Mouse (Mus musculus) ES-E14 (cell line): ENCODE measurements around the gene Spindoc. TPM values are rescaled to one million over a fixed set of nuclear protein-coding genes. Genes with fewer than 3 reads are reported as not detected.

Experiments used
- DNase-seq: peaks from one replicate; pipeline ENCODE4 v3.0.0-alpha.2; 2013; ENCODE audit warnings: low read depth, low spot score
- H3K27ac ChIP-seq: 2 replicates; pipeline ENCODE4 v1.5.1; 2012; ENCODE audit warnings: low read depth, mild to moderate bottlenecking, low read length, moderate library complexity, mixed read lengths; ENCODE audit not compliant: poor library complexity, insufficient read depth, severe bottlenecking
- H3K36me3 ChIP-seq: 2 replicates; pipeline ENCODE4 v1.6.1; 2012; ENCODE audit warnings: mild to moderate bottlenecking, low read length, moderate library complexity, mixed read lengths; ENCODE audit not compliant: control insufficient read depth, poor library complexity, insufficient read depth, severe bottlenecking
- H3K4me1 ChIP-seq, 2 experiments: fragments of 150-350 bp in 1 of 2; sonication (generic) in 1 of 2; 2 replicates each; pipeline ENCODE4 v1.6.1; 2012; ENCODE audit warnings: low read length in 2 of 2, mild to moderate bottlenecking in 1 of 2, mixed read lengths in 1 of 2; ENCODE audit not compliant: control insufficient read depth in 2 of 2, insufficient read depth in 2 of 2, poor library complexity in 1 of 2
- H3K4me3 ChIP-seq, 2 experiments: fragments of 150-350 bp in 1 of 2; sonication (generic) in 1 of 2; 2 replicates each; pipeline ENCODE4 v1.5.1; 2012; ENCODE audit warnings: low read length in 2 of 2, low read depth in 1 of 2, mild to moderate bottlenecking in 1 of 2, mixed read lengths in 1 of 2; ENCODE audit not compliant: insufficient read depth in 1 of 2, poor library complexity in 1 of 2, severe bottlenecking in 1 of 2
- H3K9ac ChIP-seq: 2 replicates; pipeline ENCODE4 v1.6.1; 2012; ENCODE audit warnings: low read depth, mild to moderate bottlenecking, low read length, mixed read lengths; ENCODE audit not compliant: poor library complexity, insufficient read depth, severe bottlenecking
- H3K9me3 ChIP-seq: fragments of 150-350 bp; sonication (generic); 2 replicates; pipeline ENCODE4 v1.6.1; 2012; ENCODE audit warnings: low read depth, mild to moderate bottlenecking, low read length; ENCODE audit not compliant: control insufficient read depth, insufficient read depth
- CHD2 ChIP-seq: IDR thresholded peaks from 2 replicates; pipeline ENCODE4 v1.6.1; 2014; ENCODE audit warnings: mild to moderate bottlenecking, low read depth, low read length, inconsistent platforms
- HCFC1 ChIP-seq: IDR thresholded peaks from 2 replicates; pipeline ENCODE4 v1.6.1; 2012; ENCODE audit warnings: low read length, inconsistent platforms, borderline replicate concordance; ENCODE audit not compliant: insufficient read depth
- MAFK ChIP-seq: IDR thresholded peaks from 2 replicates; pipeline ENCODE4 v1.6.1; 2014; ENCODE audit warnings: mild to moderate bottlenecking, low read depth, low read length, inconsistent platforms; ENCODE audit not compliant: insufficient read depth
- ZC3H11A ChIP-seq: IDR thresholded peaks from 2 replicates; pipeline ENCODE4 v1.6.1; 2012; ENCODE audit warnings: low read depth, mild to moderate bottlenecking, inconsistent platforms, low read length, borderline replicate concordance
- ZNF384 ChIP-seq: IDR thresholded peaks from 2 replicates; pipeline ENCODE4 v1.6.1; 2012; ENCODE audit warnings: low read depth, low read length, inconsistent platforms
- in situ Hi-C, 2 experiments: fragments of 600-800 bp; cut with MboI; formaldehyde crosslinking; loops; one replicate each; pipeline ENCODE4 v1.15.1; 2025; ENCODE audit warnings: low sequenced_read_pairs in 2 of 2, inconsistent platforms in 1 of 2; ENCODE audit not compliant: unreplicated experiment in 2 of 2
- total RNA-seq: library from RNA; depleted of rRNA; stranded (reverse); fragments of 300-350 nt; gene quantifications from 2 replicates; pipeline ENCODE4 v1.2.3, GENCODE M21; 2012; rRNA removed

Gene Spindoc
- total RNA-seq, 1 experiment = 36.8 TPM

DNA sequence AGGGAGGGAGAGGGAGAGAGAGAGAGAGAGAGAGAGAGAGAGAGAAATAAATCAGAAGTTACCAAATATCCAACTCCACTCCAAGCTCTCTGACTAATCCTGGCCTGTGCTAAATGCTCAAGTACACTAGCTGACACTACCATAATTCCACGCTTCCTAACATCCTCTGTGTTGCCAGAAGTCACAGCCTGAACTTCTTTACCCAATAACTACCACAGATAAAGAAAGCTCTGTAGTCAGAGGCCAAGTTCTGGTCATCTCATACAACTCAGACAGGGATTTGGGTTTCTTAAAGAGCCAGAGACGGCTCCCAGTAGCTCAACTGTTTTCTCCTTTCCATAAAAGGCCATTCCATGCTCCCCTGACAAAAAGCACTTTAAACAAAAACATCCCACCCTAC lies 78.0 kb downstream of the Spindoc start:
- H3K4me3 ChIP-seq = no peak overlapping the region
- H3K27ac ChIP-seq = no peak overlapping the region
- H3K4me1 ChIP-seq = peaks cover 2 to 32% of the 10 kb centered on the region in 2 experiments; a peak in 3 of 4 replicates
- no peak for DNase-seq
- TF ChIP-seq MAFK (no peak), CHD2 (no peak), ZNF384 (no peak), HCFC1 (no peak), ZC3H11A (no peak)
- H3K36me3 ChIP-seq = peaks cover 2% of the 10 kb centered on the region; the same call in 1 of the 2 replicates
- in situ Hi-C loops = no loop called here
- no peaks in the 10 kb centered on the region for H3K9me3 ChIP-seq
- no peak overlapping the region for H3K9ac ChIP-seq

Other genes with a start within 250 kb of the Spindoc start
- gene Otub1, start 176.7 kb downstream of the Spindoc start, total RNA-seq = 117 and 123 TPM in 2 replicates
- 882 and 1,211 TPM in 2 replicates for gene Cox8a, start 165.4 kb downstream of the Spindoc start, total RNA-seq
- 50.9 and 56.1 TPM in 2 replicates for gene Naa40, start 141.8 kb downstream of the Spindoc start, total RNA-seq
- 161 and 192 TPM in 2 replicates for gene Rcor2, start 115.7 kb downstream of the Spindoc start, total RNA-seq
- 44.0 and 47.9 TPM in 2 replicates for gene Mark2, start 41.1 kb downstream of the Spindoc start, total RNA-seq
- 28.3 and 40.4 TPM in 2 replicates for gene 2700081O15Rik, start 34.6 kb upstream of the Spindoc start, total RNA-seq
- 70.5 and 78.6 TPM in 2 replicates for gene Rtn3, start 100.3 kb upstream of the Spindoc start, total RNA-seq
- 24.9 and 26.6 TPM in 2 replicates for gene Atl3, start 111.0 kb upstream of the Spindoc start, total RNA-seq
- 8.3 and 10.3 TPM in 2 replicates for gene Pla2g16, start 174.5 kb upstream of the Spindoc start, total RNA-seq
- 0.45 and 0.53 TPM in 2 replicates for gene Lgals12, start 224.2 kb upstream of the Spindoc start, total RNA-seq
- not detected in 2 replicates for gene Hrasls5, start 229.5 kb upstream of the Spindoc start, total RNA-seq